Mouse (Mus musculus) megakaryocyte, embryonic 14.5 days (primary cell): Measurements from ENCODE around the gene Spag9. TPM values are rescaled to one million over a fixed set of nuclear protein-coding genes. Genes with fewer than 3 reads are reported as not detected.

Source experiments
- H3K27me3 ChIP-seq: replicated peaks from 2 replicates; pipeline ENCODE3; 2012; ENCODE audit warnings: inconsistent platforms
- H3K36me3 ChIP-seq: replicated peaks from 2 replicates; pipeline ENCODE3; 2012; ENCODE audit warnings: low read length, inconsistent platforms, mixed read lengths
- H3K4me1 ChIP-seq: 2 replicates; pipeline ENCODE4 v1.6.1; 2012; ENCODE audit warnings: inconsistent platforms
- H3K4me3 ChIP-seq: replicated peaks from 2 replicates; pipeline ENCODE3; 2012; ENCODE audit warnings: moderate library complexity, mild to moderate bottlenecking, inconsistent platforms
- H3K9me3 ChIP-seq: 2 replicates; pipeline ENCODE4 v1.6.1; 2012; ENCODE audit warnings: inconsistent platforms
- FLI1 ChIP-seq: IDR thresholded peaks from 2 replicates; pipeline ENCODE4 v1.6.1; 2012; ENCODE audit warnings: low read length, inconsistent platforms, mixed read lengths
- GATA1 ChIP-seq: IDR thresholded peaks from 3 replicates; pipeline ENCODE4 v1.6.1; 2012; ENCODE audit warnings: mixed read lengths, low read length, inconsistent platforms, borderline replicate concordance
- polyA plus RNA-seq: library from polyadenylated mRNA; stranded (reverse); fragments of >175 nt; gene quantifications from 2 replicates; pipeline ENCODE4 v1.2.3, GENCODE M21; 2012; ENCODE audit warnings: low replicate concordance; ENCODE audit not compliant: insufficient read depth

The Spag9 gene
- polyA plus RNA-seq, 1 experiment = 2.9 TPM

- H3K4me1 ChIP-seq = peaks cover 39% of the 10 kb centered on the region
- TF ChIP-seq GATA1 (no peak), FLI1 (no peak)
- peaks cover 58% of the 10 kb centered on the region for H3K27me3 ChIP-seq
- peak overlapping the region; percentile 83 for H3K4me3 ChIP-seq
- no peaks in the 10 kb centered on the region for H3K36me3 ChIP-seq
- H3K9me3 ChIP-seq = no peaks in the 10 kb centered on the region
Observed at GRCm38 (mm10) chr11:94160443-94161266, 164.8 kb downstream of the Spag9 start.

GRCm38 (mm10) chr11:94161267-94161646 lies 165.4 kb downstream of the Spag9 start:
- no peak for TF ChIP-seq GATA1
- no peak for TF ChIP-seq FLI1
- H3K4me3 ChIP-seq = peak overlapping the region; percentile 83
- no peaks in the 10 kb centered on the region for H3K9me3 ChIP-seq
- H3K36me3 ChIP-seq = no peaks in the 10 kb centered on the region
- H3K4me1 ChIP-seq = peaks cover 38% of the 10 kb centered on the region
- H3K27me3 ChIP-seq = peaks cover 60% of the 10 kb centered on the region

- TF ChIP-seq GATA1 (no peak), FLI1 (no peak)
- Histone ChIP-seq H3K4me1 (peaks cover 38% of the 10 kb centered on the region), H3K4me3 (peak overlapping the region; percentile 83), H3K9me3 (no peaks in the 10 kb centered on the region), H3K36me3 (no peaks in the 10 kb centered on the region), H3K27me3 (peaks cover 59% of the 10 kb centered on the region)
Observed at GRCm38 (mm10) chr11:94161867-94162581, 166.1 kb downstream of the Spag9 start.

GRCm38 (mm10) chr11:94163005-94163767 lies 167.3 kb downstream of the Spag9 start:
- TF ChIP-seq GATA1 (no peak), FLI1 (no peak)
- Histone ChIP-seq H3K4me1 (peaks cover 38% of the 10 kb centered on the region), H3K9me3 (no peaks in the 10 kb centered on the region)

GRCm38 (mm10) chr11:94165745-94166144 lies 169.9 kb downstream of the Spag9 start:
- H3K4me1 ChIP-seq = peaks cover 15% of the 10 kb centered on the region
- no peak overlapping the region for H3K4me3 ChIP-seq
- peaks cover 4% of the 10 kb centered on the region; the same call in 1 of the 2 replicates for H3K9me3 ChIP-seq
- H3K36me3 ChIP-seq = no peaks in the 10 kb centered on the region
- H3K27me3 ChIP-seq = peaks cover 56% of the 10 kb centered on the region
- TF ChIP-seq GATA1 (no peak), FLI1 (no peak)

More at GRCm38 (mm10) chr11:94163005-94163767, 167.3 kb downstream of the Spag9 start:
- Histone ChIP-seq H3K27me3 (peaks cover 60% of the 10 kb centered on the region), H3K36me3 (no peaks in the 10 kb centered on the region), H3K4me3 (no peak overlapping the region)

GRCm38 (mm10) chr11:94168238-94168637 lies 172.3 kb downstream of the Spag9 start:
- Histone ChIP-seq H3K36me3 (no peaks in the 10 kb centered on the region), H3K4me1 (no peaks in the 10 kb centered on the region), H3K9me3 (peaks cover 8% of the 10 kb centered on the region), H3K4me3 (no peak overlapping the region), H3K27me3 (peaks cover 70% of the 10 kb centered on the region)
- no peak for TF ChIP-seq GATA1
- TF ChIP-seq FLI1 = no peak

GRCm38 (mm10) chr11:94169596-94169995 lies 173.7 kb downstream of the Spag9 start:
- H3K4me3 ChIP-seq = no peak overlapping the region
- no peak for TF ChIP-seq GATA1
- no peak for TF ChIP-seq FLI1
- H3K27me3 ChIP-seq = peaks cover 65% of the 10 kb centered on the region
- no peaks in the 10 kb centered on the region for H3K36me3 ChIP-seq
- H3K4me1 ChIP-seq = peaks cover 4% of the 10 kb centered on the region; the same call in 1 of the 2 replicates
- H3K9me3 ChIP-seq = peaks cover 8% of the 10 kb centered on the region

GRCm38 (mm10) chr11:94171691-94172090 lies 175.8 kb downstream of the Spag9 start:
- Histone ChIP-seq H3K9me3 (peaks cover 8% of the 10 kb centered on the region), H3K27me3 (peaks cover 65% of the 10 kb centered on the region), H3K4me3 (no peak overlapping the region), H3K4me1 (peaks cover 4% of the 10 kb centered on the region; the same call in 1 of the 2 replicates), H3K36me3 (no peaks in the 10 kb centered on the region)
- no peak for TF ChIP-seq FLI1
- TF ChIP-seq GATA1 = no peak

GRCm38 (mm10) chr11:94172186-94172585 lies 176.3 kb downstream of the Spag9 start:
- Histone ChIP-seq H3K4me1 (peaks cover 4% of the 10 kb centered on the region; the same call in 1 of the 2 replicates), H3K4me3 (no peak overlapping the region), H3K9me3 (peaks cover 8% of the 10 kb centered on the region), H3K36me3 (no peaks in the 10 kb centered on the region), H3K27me3 (peaks cover 64% of the 10 kb centered on the region)
- TF ChIP-seq GATA1 (no peak), FLI1 (no peak)

GRCm38 (mm10) chr11:94173726-94174146 lies 177.8 kb downstream of the Spag9 start:
- peaks cover 8% of the 10 kb centered on the region for H3K9me3 ChIP-seq
- H3K36me3 ChIP-seq = no peaks in the 10 kb centered on the region
- TF ChIP-seq GATA1 = 0 out of 3 replicates have a peak, but pooled peaks have one; percentile 4
- no peak for TF ChIP-seq FLI1

More at GRCm38 (mm10) chr11:94173726-94174146, 177.8 kb downstream of the Spag9 start:
- no peak overlapping the region for H3K4me3 ChIP-seq
- peaks cover 69% of the 10 kb centered on the region for H3K27me3 ChIP-seq
- H3K4me1 ChIP-seq = peaks cover 4% of the 10 kb centered on the region; the same call in 1 of the 2 replicates
